Mouse (Mus musculus) retina, postnatal 1 day (tissue): ENCODE results near the gene Glyatl3.

Experiments used
- DNase-seq: peaks from one replicate; pipeline ENCODE4 v3.0.0-alpha.2; 2012

Gene Glyatl3

GRCm38 (mm10) chr17:40855065-40855464 is 59.1 kb downstream of the Glyatl3 start:
- DNase-seq: no peak
